Mouse (Mus musculus) thymus, adult 18-20 months (tissue): ENCODE data around the gene Hdgfl3.
"Not testable (repeated sequence)": the region's sequence is repeated elsewhere in the genome, so short reads cannot be mapped to it uniquely, and the experiment has no call there.

Source experiments
- DNase-seq, 2 experiments: peaks; one replicate each; pipeline ENCODE4 v3.0.0; 2022; ENCODE audit warnings: mixed read lengths in 2 of 2

Hdgfl3 gene

GRCm38 (mm10) chr7:81851706-81852105 lies 82.6 kb downstream of the Hdgfl3 start:
- no peak for DNase-seq

- DNase-seq, result no peak
Observed at GRCm38 (mm10) chr7:81850171-81850570, 84.1 kb downstream of the Hdgfl3 start.

GRCm38 (mm10) chr7:81849633-81850032 lies 84.6 kb downstream of the Hdgfl3 start:
- DNase-seq, result no peak

GRCm38 (mm10) chr7:81849214-81849613 lies 85.1 kb downstream of the Hdgfl3 start:
- no peak for DNase-seq

GRCm38 (mm10) chr7:81847777-81848176 lies 86.5 kb downstream of the Hdgfl3 start:
- DNase-seq, result no peak

GRCm38 (mm10) chr7:81847010-81847409 lies 87.3 kb downstream of the Hdgfl3 start:
- DNase-seq, result no peak

GRCm38 (mm10) chr7:81846008-81846407 lies 88.3 kb downstream of the Hdgfl3 start:
- no peak for DNase-seq

GRCm38 (mm10) chr7:81845313-81845712 lies 89.0 kb downstream of the Hdgfl3 start:
- DNase-seq, result no peak

GRCm38 (mm10) chr7:81844801-81845200 lies 89.5 kb downstream of the Hdgfl3 start:
- no peak for DNase-seq

- DNase-seq, result no peak
Observed at GRCm38 (mm10) chr7:81843903-81844302, 90.4 kb downstream of the Hdgfl3 start.

- DNase-seq, result no peak
Observed at GRCm38 (mm10) chr7:81842998-81843397, 91.3 kb downstream of the Hdgfl3 start.

GRCm38 (mm10) chr7:81842141-81842540 lies 92.1 kb downstream of the Hdgfl3 start:
- DNase-seq, result no peak

GRCm38 (mm10) chr7:81841439-81841838 lies 92.8 kb downstream of the Hdgfl3 start:
- no peak for DNase-seq

GRCm38 (mm10) chr7:81840661-81841181 lies 93.6 kb downstream of the Hdgfl3 start:
- no peak for DNase-seq

GRCm38 (mm10) chr7:81839746-81840145 lies 94.5 kb downstream of the Hdgfl3 start:
- no peak for DNase-seq

- not testable (repeated sequence) for DNase-seq
Observed at GRCm38 (mm10) chr7:81837771-81838170, 96.5 kb downstream of the Hdgfl3 start.

GRCm38 (mm10) chr7:81835430-81835829 lies 98.8 kb downstream of the Hdgfl3 start:
- no peak for DNase-seq

GRCm38 (mm10) chr7:81834847-81835246 lies 99.4 kb downstream of the Hdgfl3 start:
- DNase-seq, result no peak
